Mouse (Mus musculus): Measurements from ENCODE around the gene Pole4. TPM values are rescaled to one million over a fixed set of nuclear protein-coding genes. Genes with fewer than 3 reads are reported as not detected.

Gene Pole4
- total RNA-seq, 2 experiments from 2014 or later: 34.3 to 35.3 TPM

- DNase-seq: no peak
These were observed 94.1 kb downstream of the Pole4 start for GRCm38 (mm10) chr6:82611049-82611448.

DNA sequence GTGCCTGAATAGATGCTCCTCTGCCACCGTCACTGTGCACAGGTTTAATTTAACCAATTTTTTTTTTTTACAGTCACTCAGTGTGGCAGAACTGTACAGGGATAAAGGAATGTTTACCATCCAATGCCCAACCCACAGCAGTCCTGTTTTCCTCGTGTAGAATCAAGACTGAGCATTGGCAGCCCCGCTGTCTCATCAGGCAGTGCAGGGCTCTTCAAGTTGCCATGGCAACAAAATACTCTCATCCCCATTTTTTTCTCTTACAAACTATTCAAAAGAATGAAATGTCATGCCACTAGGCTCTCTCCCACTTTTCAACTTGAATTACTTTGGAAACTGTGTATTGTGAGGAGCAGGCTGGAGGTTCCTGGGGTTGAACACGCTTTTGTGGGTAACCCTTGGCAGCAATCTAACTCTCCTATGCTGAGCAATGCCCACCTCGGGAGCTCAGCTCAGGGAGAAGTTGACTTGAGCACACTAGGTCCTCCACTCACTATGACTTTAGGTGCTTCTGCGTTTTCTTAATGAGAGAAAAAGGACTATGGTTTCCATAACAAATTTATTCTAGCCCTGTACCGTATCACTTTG, 95.7 kb downstream of the Pole4 start:
- DNase-seq: no peak

GRCm38 (mm10) chr6:82608756-82609155, 96.4 kb downstream of the Pole4 start:
- DNase-seq: no peak

DNA sequence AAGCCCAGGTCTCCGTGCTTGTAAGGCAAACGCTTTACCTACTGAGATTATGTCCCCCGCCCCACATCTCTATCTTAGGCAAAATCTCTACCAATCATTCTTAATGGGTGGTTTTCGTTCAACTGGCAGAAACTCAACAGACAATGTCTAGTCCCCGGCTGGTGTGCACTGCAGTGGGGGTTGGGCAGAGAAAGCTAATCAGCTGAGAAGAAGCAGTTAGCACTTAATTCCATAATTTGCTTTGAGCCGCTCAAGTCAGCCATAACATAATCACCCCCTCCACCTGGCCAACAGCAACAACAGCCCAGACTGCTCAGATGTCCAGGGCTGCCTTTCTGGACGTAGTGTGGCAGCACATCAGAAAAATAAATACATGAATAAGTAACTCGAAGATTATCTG, 100.4 kb downstream of the Pole4 start:
- no peak for DNase-seq

- DNase-seq: peak; percentile 46 to 50
These were observed 101.5 kb downstream of the Pole4 start for GRCm38 (mm10) chr6:82603665-82604064.

- DNase-seq: no peak
These were observed 101.9 kb downstream of the Pole4 start for GRCm38 (mm10) chr6:82603228-82603627.

GRCm38 (mm10) chr6:82595461-82596090, 109.6 kb downstream of the Pole4 start:
- no peak for DNase-seq

GRCm38 (mm10) chr6:82589387-82589786, 115.8 kb downstream of the Pole4 start:
- DNase-seq: no peak

DNA sequence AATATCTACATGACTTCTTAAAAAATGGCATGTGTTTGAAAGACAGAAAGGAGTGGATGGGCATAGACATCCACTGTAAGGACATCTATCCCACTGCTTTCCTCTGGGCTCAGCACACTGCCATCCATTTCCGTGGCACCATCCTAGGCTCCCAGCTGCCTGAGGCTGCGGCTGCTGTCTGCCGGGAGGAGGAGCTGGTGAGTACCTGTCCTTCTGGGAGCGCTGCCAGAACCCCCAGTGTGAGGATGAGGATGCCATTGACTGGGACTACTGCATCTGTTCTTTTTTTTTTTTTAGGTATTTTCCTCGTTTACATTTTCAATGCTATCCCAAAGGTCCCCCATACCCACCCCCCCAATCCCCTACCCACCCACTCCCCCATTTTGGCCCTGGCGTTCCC, 119.8 kb downstream of the Pole4 start:
- DNase-seq: no peak

GRCm38 (mm10) chr6:82575445-82575844, 129.7 kb downstream of the Pole4 start:
- DNase-seq: no peak

Other genes starting within 250 kb of the Pole4 start
- gene Hk2, start 69.1 kb upstream of the Pole4 start, total RNA-seq (2021): 1 to 10 TPM; 6.9 to 8.3 TPM
- gene Sema4f, start 234.4 kb upstream of the Pole4 start, total RNA-seq (2021): 10 to 100 TPM; 41.0 to 41.2 TPM
- gene M1ap, start 241.5 kb upstream of the Pole4 start, total RNA-seq (2021): not detected